7 mouse cellular contexts compared by ENCODE assay signal in the genomic region with DNA sequence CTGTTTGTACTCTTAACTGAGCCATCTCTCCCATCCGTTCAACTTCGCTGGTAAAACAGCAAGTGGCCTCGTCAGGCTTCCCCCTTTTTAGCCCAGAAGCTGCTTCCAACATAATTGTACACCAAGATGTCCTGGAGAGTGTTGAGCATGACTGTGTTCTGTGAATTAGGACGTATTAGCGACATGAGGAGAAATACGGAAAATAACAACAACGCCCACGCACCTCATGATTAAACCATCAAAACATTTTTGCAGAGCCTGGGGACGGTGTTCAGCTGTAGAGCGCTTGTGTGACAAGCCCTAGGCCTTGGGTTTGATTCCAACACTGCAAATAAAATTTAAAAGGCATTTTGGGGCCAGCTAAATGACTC. TPM values are rescaled to one million over a fixed set of nuclear protein-coding genes. Genes with fewer than 3 reads are reported as not detected.
A peak's percentile ranks its signal among the peaks of the same experiment; 100 is the strongest.
DNase-seq lines count a peak whose midpoint lies in the region; ATAC-seq and TF ChIP-seq lines count a peak whose summit lies in the region.

No protein-coding gene starts in this region.

- 53% methylated on average over 10 of the region's 10 CpGs for WGBS in thymus, adult 2 months
- WGBS in embryonic facial prominence, embryonic 11.5 days: 25% methylated on average over 10 of the region's 10 CpGs
- 27% methylated on average over 10 of the region's 10 CpGs for WGBS in liver, embryonic 15.5 days (ENCODE audit: insufficient replicate concordance)
- 31% methylated on average over 10 of the region's 10 CpGs for WGBS in stomach, embryonic 15.5 days

- no peaks in the 10 kb centered on the region for H3K36me3 ChIP-seq in thymus, adult 2 months (ENCODE audit: control insufficient read depth, insufficient read depth, low read length)
- H3K36me3 ChIP-seq in embryonic facial prominence, embryonic 11.5 days (replicated peaks; ENCODE audit: control insufficient read depth, insufficient read depth, low read depth, low read length): no peaks in the 10 kb centered on the region
- no peaks in the 10 kb centered on the region for H3K36me3 ChIP-seq in liver, embryonic 15.5 days (replicated peaks)
- no peaks in the 10 kb centered on the region for H3K36me3 ChIP-seq in stomach, embryonic 15.5 days

- H3K4me2 ChIP-seq in embryonic facial prominence, embryonic 11.5 days (ENCODE audit: low read depth, low read length): peak overlapping the region; percentile 86
- peak overlapping the region; percentile 99 for H3K4me2 ChIP-seq in liver, embryonic 15.5 days
- H3K4me2 ChIP-seq in stomach, embryonic 15.5 days: peak overlapping the region; percentile 84

- no peak for ATAC-seq in embryonic facial prominence, embryonic 11.5 days (replicated peaks; ENCODE audit: insufficient number of reproducible peaks, low FRiP score, low TSS enrichment, low read depth)
- no peak for ATAC-seq in liver, embryonic 15.5 days (ENCODE audit: insufficient read depth)
- ATAC-seq in stomach, embryonic 15.5 days (ENCODE audit: insufficient read depth, low FRiP score, low read depth): no peak

- peaks cover 14% of the 10 kb centered on the region for H3K4me1 ChIP-seq in thymus, adult 2 months (replicated peaks; ENCODE audit: control insufficient read depth, insufficient read depth, low read length)
- no peaks in the 10 kb centered on the region for H3K4me1 ChIP-seq in embryonic facial prominence, embryonic 11.5 days (ENCODE audit: control insufficient read depth, insufficient read depth, low read length)
- H3K4me1 ChIP-seq in liver, embryonic 15.5 days (replicated peaks): peaks cover 36% of the 10 kb centered on the region
- peaks cover 8% of the 10 kb centered on the region for H3K4me1 ChIP-seq in stomach, embryonic 15.5 days

- no peak for TF ChIP-seq CTCF in thymus, adult 2 months (IDR thresholded peaks at IDR 0.05; ENCODE audit: borderline replicate concordance, control insufficient read depth, extremely low read depth, insufficient read depth, low read length, poor library complexity)

- no peak for DNase-seq in thymus, adult 2 months
- no peak for DNase-seq in thymus, postnatal 25 days
- no peak for DNase-seq in embryonic facial prominence, embryonic 11.5 days (ENCODE audit: low spot score)
- DNase-seq in heart, postnatal 14 days: peak; percentile 27 to 37
- DNase-seq in cerebellum, postnatal 36 days: no peak

- no peaks in the 10 kb centered on the region for H3K9me3 ChIP-seq in embryonic facial prominence, embryonic 11.5 days (replicated peaks; ENCODE audit: control insufficient read depth, low read length)
- H3K9me3 ChIP-seq in liver, embryonic 15.5 days (replicated peaks): no peaks in the 10 kb centered on the region
- H3K9me3 ChIP-seq in stomach, embryonic 15.5 days: no peaks in the 10 kb centered on the region

- intact Hi-C loops in heart, postnatal 14 days (cut with DNase I): loop anchor here (2.0 to 10.0 kb wide), 3 partner anchors 28 to 304 kb away; a partner anchor contains a TSS

- H3K9ac ChIP-seq in embryonic facial prominence, embryonic 11.5 days (replicated peaks; ENCODE audit: low read length): peak overlapping the region; percentile 95
- peak overlapping the region; percentile 86 for H3K9ac ChIP-seq in liver, embryonic 15.5 days
- H3K9ac ChIP-seq in stomach, embryonic 15.5 days: 0 out of 2 replicates have a peak overlapping the region, but pooled peaks have one; percentile 88

- H3K4me3 ChIP-seq in thymus, adult 2 months (ENCODE audit: control insufficient read depth, insufficient read depth, low read length): peak overlapping the region; percentile 71
- peak overlapping the region; percentile 83 for H3K4me3 ChIP-seq in embryonic facial prominence, embryonic 11.5 days (ENCODE audit: low read depth, low read length)
- peak overlapping the region; percentile 83 for H3K4me3 ChIP-seq in liver, embryonic 15.5 days (replicated peaks)
- peak overlapping the region; percentile 91 for H3K4me3 ChIP-seq in stomach, embryonic 15.5 days (replicated peaks)

- no peaks in the 10 kb centered on the region for H3K27me3 ChIP-seq in thymus, adult 2 months (ENCODE audit: control insufficient read depth, insufficient read depth, low read length)
- H3K27me3 ChIP-seq in embryonic facial prominence, embryonic 11.5 days (ENCODE audit: control insufficient read depth, insufficient read depth, low read length): no peaks in the 10 kb centered on the region
- H3K27me3 ChIP-seq in liver, embryonic 15.5 days: no peaks in the 10 kb centered on the region
- no peaks in the 10 kb centered on the region for H3K27me3 ChIP-seq in stomach, embryonic 15.5 days (replicated peaks)

- H3K27ac ChIP-seq in thymus, adult 2 months (ENCODE audit: control insufficient read depth, insufficient read depth, low read length): peak overlapping the region; percentile 54; the same call in 1 of the 2 replicates
- H3K27ac ChIP-seq in embryonic facial prominence, embryonic 11.5 days (replicated peaks; ENCODE audit: low read depth, low read length): no peak overlapping the region; the same call in 1 of the 2 replicates
- H3K27ac ChIP-seq in liver, embryonic 15.5 days (replicated peaks): peak overlapping the region; percentile 88
- peak overlapping the region; percentile 90 for H3K27ac ChIP-seq in stomach, embryonic 15.5 days

- no peak for TF ChIP-seq POLR2A in thymus, adult 2 months (IDR thresholded peaks at IDR 0.05; ENCODE audit: control insufficient read depth, extremely low read depth, insufficient read depth, low read length, poor library complexity)

RNA-seq across cellular contexts. Expression of a gene that starts 0.5 kb away (rescaled TPM):
- polyA plus RNA-seq in thymus, adult 2 months (2012; rRNA removed): 40.3 and 43.6 TPM in 2 replicates
- polyA plus RNA-seq in embryonic facial prominence, embryonic 11.5 days (2014; fragmentation: Nextera tagmentation; extraction: Ambion mirVana): 8.4 and 9.7 TPM in 2 replicates
- total RNA-seq in heart, postnatal 14 days (2021): 10 to 100 TPM; 16.2 to 20.1 TPM
- polyA plus RNA-seq in liver, embryonic 15.5 days (2015; fragmentation: Nextera tagmentation; extraction: Ambion mirVana): 4.2 TPM in 2 replicates
- 22.6 TPM in 2 replicates for polyA plus RNA-seq in stomach, embryonic 15.5 days (2015; fragmentation: Nextera tagmentation; extraction: Ambion mirVana)

Comparison
In these comparisons a context has a peak if more than half of its experiments do, and no peak if none do; other contexts are left out.
1. DNase-seq: peak in heart, postnatal 14 days (2 of 2); none in thymus, adult 2 months (single experiment), thymus, postnatal 25 days (single experiment), embryonic facial prominence, embryonic 11.5 days (single experiment) and cerebellum, postnatal 36 days (0 of 2).
2. Peak in every context shown above with its lines, with median percentiles within 50 percentile points of each other: H3K4me3 ChIP-seq, H3K4me2 ChIP-seq and H3K9ac ChIP-seq.